Mouse (Mus musculus): ENCODE measurements around the gene Gm29609.
A peak's percentile ranks its signal among the peaks of the same experiment; 100 is the strongest.
"Not testable (repeated sequence)": the region's sequence is repeated elsewhere in the genome, so short reads cannot be mapped to it uniquely, and the experiment has no call there.

Gene Gm29609

DNA sequence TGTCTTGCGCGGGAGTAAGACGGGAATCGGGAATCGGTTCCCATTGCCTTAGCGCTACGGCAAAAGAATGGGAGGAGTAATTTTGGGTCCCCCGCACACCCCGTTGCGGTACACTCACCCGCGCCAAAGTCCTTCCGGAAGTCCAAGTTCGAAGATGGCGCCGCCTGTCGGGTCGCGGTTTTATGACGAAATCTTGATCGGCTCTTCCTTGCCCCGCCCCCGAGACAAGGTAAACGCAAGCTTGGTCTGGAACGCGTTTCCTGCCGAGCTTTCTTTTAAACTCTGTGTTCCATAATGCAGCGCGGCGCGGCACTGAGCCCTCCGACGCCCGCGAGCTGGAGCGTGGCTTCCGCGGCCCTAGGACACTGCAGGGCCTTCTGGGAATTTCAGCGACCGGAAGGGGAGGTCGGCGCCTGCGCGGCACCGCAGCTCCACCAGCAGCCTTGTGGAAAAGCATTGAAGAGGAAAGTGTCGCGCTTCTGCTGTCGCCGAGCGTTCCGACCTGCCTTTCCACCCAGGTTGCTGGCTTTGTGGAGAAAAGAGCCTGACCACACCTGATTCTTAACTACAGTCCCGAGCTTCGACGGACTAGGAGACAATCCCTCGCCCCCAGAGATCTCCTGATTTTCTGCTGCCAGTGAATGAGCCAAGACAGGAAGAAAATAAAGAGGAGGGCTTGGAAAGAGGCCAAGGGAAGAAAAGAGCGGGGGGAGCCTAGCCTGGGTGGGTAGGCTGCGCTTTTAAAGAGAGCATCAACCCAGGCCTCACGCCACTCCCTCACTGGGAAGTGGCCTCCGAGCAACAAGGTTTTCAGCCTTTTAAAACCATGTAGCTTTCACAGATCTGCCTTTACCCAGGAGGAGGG, at the start of gene Gm29609, which contains the start of gene Gtf3c2:
Gene Gm29609 (minus strand): TSS at position 146 of the 865 bp plus-strand sequence.
Gene Gtf3c2 (minus strand): TSS at position 379 of the 865 bp plus-strand sequence.
- DNase-seq (ENCODE audit: low read depth, low spot score) = peak; percentile 97

DNA sequence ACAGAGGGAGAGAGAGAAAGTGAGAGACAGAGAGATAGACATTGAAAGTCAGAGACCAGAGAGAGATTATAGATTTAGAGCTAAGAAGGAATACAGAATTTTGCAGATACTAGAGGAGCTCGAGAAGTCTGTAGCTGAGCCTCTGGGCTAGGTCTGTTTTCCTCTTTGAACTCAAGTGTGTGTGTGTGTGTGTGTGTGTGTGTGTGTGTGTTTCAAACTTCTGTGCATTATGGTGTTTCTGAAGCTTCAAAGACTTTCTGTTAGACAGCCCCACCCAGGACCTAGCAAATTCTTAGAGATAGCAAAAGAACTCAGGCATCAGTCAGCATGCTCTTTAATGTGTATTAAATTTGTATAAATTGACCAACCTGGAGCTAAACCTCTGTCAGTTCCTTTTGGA, 46.9 kb upstream of the Gm29609 start:
- DNase-seq (ENCODE audit: low read depth, low spot score) = no peak

DNA sequence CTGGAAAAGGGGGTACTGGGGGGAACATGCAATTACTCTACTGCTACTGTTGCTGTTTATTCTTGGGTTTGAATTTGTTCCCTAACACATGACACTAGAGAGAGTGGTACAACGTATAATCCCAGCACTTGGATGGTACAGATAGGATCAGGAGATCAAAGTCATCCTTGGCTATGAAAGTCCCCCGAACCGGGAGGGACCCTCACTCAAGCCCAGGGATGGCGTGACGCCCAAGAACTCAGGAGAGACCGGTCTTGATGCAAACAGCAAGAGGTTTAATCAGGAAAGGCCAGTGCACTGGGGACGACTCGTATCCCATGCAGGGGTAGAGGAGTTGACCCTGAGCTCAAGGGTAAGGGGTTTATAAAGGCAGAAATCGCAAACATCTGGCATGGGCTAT, 43.0 kb upstream of the Gm29609 start:
- no peak for DNase-seq (ENCODE audit: low read depth, low spot score)

DNA sequence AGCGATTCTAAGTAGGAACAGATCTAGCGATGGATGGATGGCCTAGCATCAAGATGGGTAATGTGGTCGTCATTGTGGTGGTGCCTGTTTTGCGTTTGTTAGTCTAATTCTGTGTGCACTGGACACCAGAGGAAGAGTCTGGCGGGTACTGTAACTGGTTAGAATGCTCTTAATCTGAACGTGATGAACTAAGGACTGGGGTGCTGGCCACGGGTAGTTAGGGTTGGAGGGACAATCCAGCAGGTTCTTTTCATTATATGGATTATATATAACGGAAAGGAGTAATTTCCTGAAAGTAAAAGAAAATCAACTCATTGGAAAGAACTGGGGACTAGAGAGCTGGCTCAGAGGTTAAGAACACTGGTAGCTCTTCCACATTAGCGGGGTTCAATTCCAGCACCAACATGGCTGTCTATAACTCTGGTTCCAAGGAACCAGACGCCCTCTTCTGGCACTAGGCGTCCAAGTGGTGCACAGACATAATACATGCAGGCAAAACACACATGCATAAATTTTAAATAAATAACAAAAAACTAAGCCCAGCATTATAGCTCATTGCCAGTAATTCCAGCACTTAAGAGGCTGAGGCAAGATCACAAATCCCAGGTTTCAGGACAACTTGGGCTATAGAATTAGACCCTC, 41.7 kb upstream of the Gm29609 start:
- DNase-seq (ENCODE audit: low read depth, low spot score) = peak; percentile 92

DNA sequence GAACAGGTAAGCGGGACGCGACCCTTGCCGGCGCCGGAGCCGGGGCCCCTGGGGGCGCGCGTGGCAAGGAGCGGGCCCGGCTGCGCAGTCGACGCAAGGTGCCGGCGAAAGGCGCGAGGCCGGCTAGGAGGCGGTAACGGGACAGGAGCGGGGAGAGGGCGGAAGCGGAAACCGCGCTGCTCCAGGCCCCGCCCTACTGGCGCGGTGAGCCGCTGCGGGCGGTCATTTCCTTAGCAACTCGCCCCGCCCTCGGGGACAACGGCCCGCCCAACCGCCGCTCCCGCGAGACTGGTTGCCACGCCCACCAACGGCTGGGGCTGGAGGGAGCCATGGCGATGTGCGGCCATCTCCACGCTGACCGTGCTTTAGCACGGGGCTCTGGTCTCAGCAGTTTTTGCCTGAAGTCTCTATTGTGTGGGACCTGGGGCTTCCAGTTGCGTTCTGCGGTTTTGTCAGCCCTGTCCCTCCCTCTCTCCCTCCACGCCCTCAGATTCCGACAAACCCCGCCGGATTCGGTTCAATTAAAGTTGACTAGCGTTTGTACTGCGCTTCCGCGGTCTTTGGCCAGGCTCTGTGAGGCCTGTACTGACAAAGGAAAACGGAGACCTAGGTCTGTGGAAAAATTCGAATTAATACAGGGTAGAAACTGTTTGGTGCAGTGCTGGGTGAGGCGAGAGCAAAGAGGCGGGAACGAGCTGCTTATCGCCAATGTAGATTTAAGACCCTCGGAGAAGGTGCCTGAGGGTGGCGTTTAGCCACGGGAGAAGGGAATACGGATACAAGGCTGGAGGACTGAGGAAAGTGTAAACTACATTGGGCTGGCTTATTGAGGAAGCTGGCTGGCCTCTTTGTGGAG, 41.0 kb upstream of the Gm29609 start, which contains the start of gene Ppm1g:
Gene Ppm1g (minus strand): TSS at position 240 of the 856 bp plus-strand sequence.
- peak; percentile 92 for DNase-seq (ENCODE audit: low read depth, low spot score)

DNA sequence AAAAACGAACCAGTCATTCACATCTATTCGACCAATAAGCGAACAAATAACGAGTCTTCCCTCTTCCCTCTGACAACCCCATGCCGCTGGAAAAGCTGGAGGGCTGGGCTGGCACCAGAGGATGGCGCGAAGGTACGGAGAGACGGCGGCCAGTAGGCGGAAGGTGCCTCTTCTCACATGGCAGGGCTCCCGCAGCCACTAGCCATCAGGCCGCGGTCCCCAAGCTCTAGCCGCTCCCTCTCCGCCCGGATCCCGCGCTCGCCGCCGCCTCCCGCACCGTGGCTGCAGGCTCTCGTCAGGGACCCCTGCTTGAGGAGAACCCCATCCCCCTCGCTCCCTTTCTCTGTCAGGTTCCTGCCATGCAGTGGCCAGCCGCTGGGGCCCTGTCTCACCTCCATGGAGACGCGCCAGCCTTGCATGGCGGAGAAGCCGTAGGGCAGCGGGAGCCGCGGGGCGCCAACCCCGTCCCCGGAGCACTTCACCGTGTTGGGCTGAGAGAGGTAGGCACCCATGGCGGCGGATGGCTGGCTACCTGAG, 40.3 kb upstream of the Gm29609 start:
- peak; percentile 70 for DNase-seq (ENCODE audit: low read depth, low spot score)

DNA sequence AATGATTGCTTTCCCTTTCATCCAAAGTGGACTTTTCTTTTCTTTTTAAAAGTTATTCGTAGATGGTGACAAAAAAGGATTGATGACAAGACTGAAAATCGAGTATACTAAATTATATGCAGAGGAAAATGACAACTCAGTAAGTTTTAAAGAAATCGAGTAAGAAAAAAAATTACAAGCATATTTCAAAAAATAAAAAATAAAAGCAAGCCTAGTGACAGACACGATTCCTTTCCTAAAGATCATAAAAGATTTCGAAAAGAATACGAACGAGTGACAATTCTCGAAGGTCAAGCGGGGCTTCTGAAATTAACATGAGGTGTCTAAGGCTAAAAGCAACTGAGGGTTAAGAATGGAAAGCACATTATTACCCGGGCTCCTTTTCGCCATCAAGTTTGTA, 39.8 kb upstream of the Gm29609 start:
- no peak for DNase-seq (ENCODE audit: low read depth, low spot score)

DNA sequence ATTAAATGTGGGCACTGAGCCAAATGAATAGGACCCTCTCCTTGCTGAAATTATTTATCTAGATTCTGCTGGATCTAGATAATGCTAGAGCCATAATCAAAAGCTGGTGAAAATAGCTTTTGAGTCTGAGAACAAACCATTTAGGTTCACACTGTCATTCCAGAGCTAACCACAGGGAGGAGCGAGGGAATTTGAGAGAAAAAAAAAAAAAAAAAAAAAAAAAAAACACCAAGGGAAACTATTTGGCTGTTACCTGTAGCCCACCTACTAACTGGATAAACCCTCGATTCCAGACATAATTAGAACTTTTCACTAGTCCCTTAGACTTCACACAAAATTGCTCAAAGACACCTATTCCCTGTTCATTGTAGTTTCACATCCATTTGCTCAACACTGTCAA, 39.4 kb upstream of the Gm29609 start:
- peak; percentile 77 for DNase-seq (ENCODE audit: low read depth, low spot score)

DNA sequence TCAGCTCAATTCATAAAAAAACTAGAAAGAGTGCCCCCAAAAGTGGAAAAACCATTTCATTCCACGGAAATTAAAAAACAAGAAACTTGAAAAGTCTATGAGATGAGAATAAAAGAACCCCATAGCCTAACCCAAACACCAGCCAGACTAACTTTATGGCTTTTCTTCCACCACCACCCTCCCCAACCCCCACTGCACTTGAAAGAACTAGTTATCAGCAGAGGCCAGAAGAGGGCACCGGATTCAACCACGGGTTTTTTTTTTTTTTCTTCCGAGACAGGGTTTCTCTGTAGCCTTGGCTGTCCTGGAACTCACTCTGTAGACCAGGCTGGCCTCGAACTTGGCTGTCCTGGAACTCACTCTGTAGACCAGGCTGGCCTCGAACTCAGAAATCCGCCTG, 38.6 kb upstream of the Gm29609 start:
- peak; percentile 54 for DNase-seq (ENCODE audit: low read depth, low spot score)

DNA sequence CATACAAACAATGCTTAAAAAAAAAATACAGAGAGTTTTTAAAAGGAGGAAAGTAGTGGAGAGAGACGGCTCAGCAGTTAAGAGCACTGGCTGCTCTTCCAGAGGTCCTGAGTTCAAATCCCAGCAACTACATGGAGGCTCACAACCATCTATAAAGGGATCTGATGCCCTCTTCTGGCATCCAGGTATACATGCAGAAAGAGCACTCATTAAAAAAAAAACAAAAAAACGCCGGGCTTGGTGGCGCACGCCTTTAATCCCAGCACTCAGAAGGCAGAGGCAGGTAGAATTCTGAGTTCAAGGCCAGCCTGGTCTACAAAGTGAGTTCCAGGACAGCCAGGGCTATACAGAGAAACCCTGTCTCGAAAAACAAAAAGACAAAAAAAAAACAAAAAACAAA, 36.8 kb upstream of the Gm29609 start:
- not testable (repeated sequence) for DNase-seq (ENCODE audit: low read depth, low spot score)

DNA sequence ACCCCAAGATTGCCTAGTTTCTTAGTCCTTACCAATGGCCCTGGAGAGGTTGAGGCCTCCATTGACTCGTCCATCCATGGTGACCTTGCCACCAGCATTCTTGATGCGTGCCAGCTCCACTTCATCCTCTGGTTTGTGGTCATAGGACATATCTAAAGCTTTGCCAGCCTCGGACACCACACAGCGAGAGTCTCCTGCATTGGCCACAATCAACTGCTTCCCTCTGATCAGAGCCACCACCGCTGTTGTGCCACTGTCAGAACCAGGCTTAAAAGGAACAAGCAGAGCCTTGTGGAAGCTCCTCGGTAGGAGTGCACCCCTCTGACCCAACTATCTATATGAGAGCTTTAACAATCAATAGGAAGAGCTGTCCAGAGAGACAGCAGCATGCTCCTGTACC, 24.7 kb upstream of the Gm29609 start:
- no peak for DNase-seq (ENCODE audit: low read depth, low spot score)

DNA sequence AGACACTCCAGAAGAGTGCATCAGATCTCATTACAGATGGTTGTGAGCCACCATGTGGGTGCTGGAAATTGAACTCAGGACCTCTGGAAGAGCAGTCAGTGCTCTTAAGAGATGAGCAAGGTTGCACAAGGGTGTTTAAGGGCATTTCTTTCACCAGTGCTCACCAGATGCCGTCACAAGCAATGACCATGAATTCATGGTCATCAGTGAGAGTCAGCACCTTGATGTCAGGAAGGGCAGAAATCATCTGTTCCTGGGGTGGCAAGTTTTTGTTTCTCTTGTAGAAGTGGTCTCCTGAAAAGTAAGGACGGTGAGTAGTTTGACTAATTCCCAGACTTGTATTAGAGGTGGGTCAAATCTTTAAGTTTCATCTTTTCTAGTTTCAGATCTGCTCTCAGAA, 24.2 kb upstream of the Gm29609 start:
- DNase-seq (ENCODE audit: low read depth, low spot score) = no peak

DNA sequence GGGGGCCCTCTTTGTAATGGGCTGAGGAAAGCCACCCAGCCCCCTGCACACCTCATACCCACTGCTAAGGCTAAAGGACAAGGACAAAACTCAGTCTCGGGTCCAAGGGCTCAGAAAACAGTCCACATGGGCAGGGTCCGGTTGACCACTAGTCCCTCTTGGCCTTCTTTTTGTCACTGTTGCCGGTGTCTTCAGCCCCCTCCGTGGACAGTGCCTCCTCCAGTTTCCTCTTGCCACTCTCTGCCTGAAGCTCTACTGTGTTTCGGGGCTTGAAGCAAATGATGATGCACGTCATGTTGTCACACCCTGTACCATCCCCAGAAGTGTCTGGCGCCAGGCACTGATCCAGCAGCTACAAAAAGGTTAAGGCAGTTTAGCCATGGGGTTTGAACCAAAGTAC, 23.2 kb upstream of the Gm29609 start:
- no peak for DNase-seq (ENCODE audit: low read depth, low spot score)

DNA sequence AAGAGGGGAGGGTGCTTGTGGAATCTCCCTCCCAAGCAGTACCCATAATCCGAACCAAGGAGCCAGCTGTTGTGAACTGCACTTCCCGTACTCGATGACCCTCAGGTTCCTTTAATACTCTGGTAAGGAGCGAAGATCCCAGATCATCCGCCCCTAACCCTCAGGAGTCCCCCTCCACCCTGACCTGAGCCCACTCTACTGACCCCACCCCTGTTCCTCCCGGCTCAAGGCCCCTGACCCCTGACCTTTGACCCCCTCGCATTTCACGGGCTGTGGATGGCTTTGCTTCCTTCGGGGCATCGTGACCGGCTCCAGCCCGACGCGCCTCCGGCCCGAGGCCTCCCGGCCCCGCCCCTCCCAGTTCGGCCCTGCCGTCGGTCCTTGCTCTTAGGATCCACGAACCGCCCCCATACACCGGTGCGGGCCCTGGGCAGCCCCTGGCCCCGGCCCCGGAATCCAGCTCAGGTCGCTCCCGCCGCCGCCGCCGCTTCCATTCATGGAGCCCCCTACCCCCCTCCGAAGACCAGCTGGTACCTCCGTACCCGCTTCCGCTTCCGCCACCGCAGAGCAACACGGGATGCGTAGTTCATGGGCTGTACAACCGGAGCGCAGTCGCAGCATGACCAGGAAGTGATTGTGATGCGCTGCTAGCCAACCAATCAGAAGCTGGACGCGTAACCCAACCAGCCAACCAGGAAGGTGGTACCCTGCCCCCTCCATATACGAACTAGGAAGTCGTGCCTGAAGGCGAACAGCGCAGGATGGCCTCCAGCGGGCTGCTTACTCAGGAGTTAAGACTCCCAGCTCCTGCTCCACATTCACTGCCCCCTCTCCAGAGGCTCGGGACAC, 22.3 kb upstream of the Gm29609 start, which contains the start of gene Zfp513:
Gene Zfp513 (minus strand): TSS at position 562 of the 849 bp plus-strand sequence.
- peak; percentile 100 for DNase-seq (ENCODE audit: low read depth, low spot score)

DNA sequence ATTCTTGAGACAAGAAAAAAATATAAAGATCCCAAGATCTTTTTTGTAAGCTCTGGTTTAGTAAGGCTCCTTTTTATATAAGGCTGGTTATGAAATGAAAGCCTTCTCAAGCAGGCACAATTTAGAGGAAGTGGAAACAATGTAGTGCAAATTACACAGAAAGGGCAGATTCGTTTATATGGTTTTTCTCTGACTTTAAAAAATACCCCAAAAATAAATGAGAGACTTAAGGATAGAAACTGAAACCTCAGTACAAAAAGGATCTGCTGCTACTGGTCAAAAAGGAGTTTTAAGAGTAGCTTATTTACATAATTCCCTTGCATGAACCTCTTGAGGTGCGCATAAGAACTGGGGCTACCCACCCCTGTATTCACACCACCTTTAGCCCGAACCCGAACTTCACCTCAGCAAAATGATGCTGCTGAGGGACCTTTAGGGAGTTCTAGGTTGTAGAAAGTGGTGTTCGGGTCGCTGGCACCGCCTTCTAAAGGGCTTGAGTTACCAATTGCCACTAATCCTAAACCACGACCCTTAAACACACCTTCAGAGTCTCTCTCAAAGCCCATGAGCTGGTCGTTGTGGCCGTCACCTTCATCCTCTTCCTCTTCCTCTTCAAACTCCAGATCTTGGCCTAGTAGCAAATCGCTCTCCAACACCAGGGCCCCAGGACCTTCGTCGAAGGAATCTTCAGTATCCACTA, 21.5 kb upstream of the Gm29609 start:
- DNase-seq (ENCODE audit: low read depth, low spot score) = peak; percentile 54

DNA sequence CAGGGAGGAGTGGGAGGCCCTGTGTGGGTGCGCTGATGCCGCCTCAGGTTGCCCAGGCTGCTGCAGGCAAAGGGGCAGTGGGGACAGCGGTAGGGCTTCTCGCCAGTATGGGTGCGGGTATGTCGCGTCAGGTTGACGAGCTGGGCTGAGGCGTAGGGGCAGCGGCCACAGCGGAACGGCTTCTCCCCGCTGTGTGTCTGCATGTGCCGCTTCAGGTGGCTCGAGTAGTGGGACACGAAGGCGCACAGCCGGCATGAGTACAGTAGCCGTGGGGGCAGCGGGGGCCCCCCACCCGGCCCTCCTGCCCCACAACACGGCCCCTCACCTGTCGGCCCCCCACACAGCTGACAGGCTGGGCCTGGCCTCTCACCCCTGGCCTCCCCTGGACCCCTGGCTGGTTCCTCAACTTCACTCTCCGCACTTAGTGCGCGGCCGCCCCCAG, 20.6 kb upstream of the Gm29609 start:
- no peak for DNase-seq (ENCODE audit: low read depth, low spot score)

DNA sequence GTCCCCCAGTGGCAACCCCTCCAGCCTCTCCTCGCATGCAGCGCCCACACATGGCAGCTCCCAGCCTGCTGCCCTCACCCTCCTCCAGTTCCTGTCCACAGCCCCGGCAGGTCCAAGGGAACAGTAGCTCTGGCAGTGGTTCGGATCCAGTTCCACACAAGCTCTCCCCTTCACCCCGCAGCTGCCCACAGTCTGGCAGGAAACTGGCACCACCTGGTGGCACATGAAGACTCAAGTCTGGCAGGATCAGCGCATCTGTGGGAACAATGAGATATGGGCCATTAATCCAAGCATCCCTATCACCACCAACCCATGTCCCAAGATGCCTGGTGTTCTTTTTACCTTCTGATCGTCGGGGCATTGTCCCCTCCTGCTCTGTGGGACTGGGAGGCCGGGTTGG, 20.2 kb upstream of the Gm29609 start:
- peak; percentile 50 for DNase-seq (ENCODE audit: low read depth, low spot score)

DNA sequence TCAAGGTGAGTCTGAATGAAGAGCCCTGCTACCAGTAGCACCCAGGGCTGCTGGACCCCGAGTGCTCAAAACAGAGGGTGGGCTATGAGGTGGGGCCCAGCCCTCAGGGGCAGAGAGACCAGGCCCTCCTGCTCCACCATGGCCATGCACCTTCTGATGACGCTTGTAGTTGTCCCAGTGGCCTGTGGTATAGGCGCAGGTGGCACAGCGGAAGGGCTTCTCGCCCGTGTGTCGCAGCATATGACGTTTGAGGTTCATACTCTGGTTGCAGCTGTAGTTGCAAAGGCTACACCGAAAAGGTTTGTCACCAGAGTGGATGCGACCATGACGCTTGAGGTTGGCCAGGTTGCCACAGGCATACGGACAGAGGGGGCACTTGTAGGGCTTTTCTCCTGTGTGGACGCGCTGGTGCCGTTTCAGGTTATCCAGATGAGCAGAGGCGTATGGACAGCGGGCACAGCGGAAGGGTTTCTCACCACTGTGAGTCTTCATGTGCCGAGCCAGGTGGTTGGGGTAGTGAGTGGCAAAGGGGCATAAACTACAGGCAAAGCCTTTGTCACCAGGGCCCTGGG, 19.7 kb upstream of the Gm29609 start:
- DNase-seq (ENCODE audit: low read depth, low spot score) = no peak

DNA sequence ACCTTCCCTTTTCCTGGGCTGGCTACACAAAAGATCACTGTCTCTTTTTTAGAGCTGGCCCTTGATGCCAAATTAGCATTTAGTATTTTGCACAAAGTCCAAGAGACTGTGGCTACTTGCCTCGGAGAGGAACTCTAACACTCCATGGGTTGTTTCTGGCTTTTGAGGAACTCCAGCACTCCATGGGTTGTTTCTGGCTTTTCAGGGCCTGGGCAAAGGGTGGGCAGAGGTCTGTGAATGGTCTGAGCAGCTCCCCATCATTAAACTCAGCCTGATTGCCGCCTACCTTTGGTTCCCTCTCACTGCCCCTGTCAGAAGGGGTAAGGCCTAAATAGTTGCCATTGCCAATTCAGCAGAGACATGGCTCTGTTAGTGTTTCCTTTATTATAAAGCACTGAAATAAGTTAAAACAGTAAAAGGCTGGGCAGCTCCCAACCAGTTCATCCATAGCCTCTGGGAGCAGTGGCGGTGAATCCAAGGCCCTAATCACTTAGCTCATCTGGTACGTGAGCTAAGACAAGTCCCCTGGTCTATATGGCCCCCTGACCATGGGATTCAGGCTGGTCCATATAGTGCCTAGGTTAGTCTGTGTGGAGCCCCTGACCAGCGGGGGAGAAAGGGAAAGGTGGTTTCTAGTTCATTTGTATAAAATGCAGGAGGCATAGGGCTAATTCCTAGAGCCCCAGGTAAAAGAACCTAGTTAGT, 19.1 kb upstream of the Gm29609 start:
- DNase-seq (ENCODE audit: low read depth, low spot score) = no peak
